Mouse (Mus musculus) 416B (cell line): Measurements from ENCODE around the gene Alkbh2.

Experiments
- DNase-seq: peaks from one replicate; pipeline ENCODE4 v3.0.0; 2011; ENCODE audit warnings: low read depth

The Alkbh2 gene

GRCm38 (mm10) chr5:114127374-114128349 lies at the start of gene Alkbh2:
Gene Alkbh2 (minus strand): TSS chr5:114128218.
- peak; percentile 47 for DNase-seq

- peak; percentile 72 for DNase-seq
Measured at GRCm38 (mm10) chr5:114176548-114177400, 48.8 kb upstream of the Alkbh2 start.

- DNase-seq = peak; percentile 99
Measured at GRCm38 (mm10) chr5:114175596-114176171, 47.7 kb upstream of the Alkbh2 start.

GRCm38 (mm10) chr5:114174639-114175038 lies 46.6 kb upstream of the Alkbh2 start:
- peak; percentile 78 for DNase-seq

GRCm38 (mm10) chr5:114173877-114174581 lies 46.0 kb upstream of the Alkbh2 start:
- peak; percentile 17 for DNase-seq

- peak; percentile 40 for DNase-seq
Measured at GRCm38 (mm10) chr5:114173458-114173857, 45.4 kb upstream of the Alkbh2 start.

GRCm38 (mm10) chr5:114172936-114173335 lies 44.9 kb upstream of the Alkbh2 start:
- DNase-seq = peak; percentile 93

GRCm38 (mm10) chr5:114170345-114170744 lies 42.3 kb upstream of the Alkbh2 start:
- DNase-seq = no peak

GRCm38 (mm10) chr5:114163117-114163696 lies 35.2 kb upstream of the Alkbh2 start:
- DNase-seq = no peak

GRCm38 (mm10) chr5:114162106-114162815 lies 34.2 kb upstream of the Alkbh2 start:
- DNase-seq = peak; percentile 42

GRCm38 (mm10) chr5:114161424-114161823 lies 33.4 kb upstream of the Alkbh2 start:
- no peak for DNase-seq

GRCm38 (mm10) chr5:114157236-114157635 lies 29.2 kb upstream of the Alkbh2 start:
- DNase-seq = no peak

- peak; percentile 39 for DNase-seq
Measured at GRCm38 (mm10) chr5:114155168-114155933, 27.3 kb upstream of the Alkbh2 start.

GRCm38 (mm10) chr5:114154765-114155164 lies 26.7 kb upstream of the Alkbh2 start:
- no peak for DNase-seq

- DNase-seq = peak; percentile 64
Measured at GRCm38 (mm10) chr5:114153490-114153889, 25.5 kb upstream of the Alkbh2 start.

- DNase-seq = peak; percentile 82
Measured at GRCm38 (mm10) chr5:114152359-114153092, 24.5 kb upstream of the Alkbh2 start.

- no peak for DNase-seq
Measured at GRCm38 (mm10) chr5:114147043-114147972, 19.3 kb upstream of the Alkbh2 start.
